Mouse (Mus musculus) erythroblast, embryonic 14.5 days (primary cell): ENCODE data around the gene Lypd8.

ENCODE experiments used
- GATA1 ChIP-seq: IDR thresholded peaks from 2 replicates; pipeline ENCODE4 v1.6.1; 2012; ENCODE audit warnings: low read length, inconsistent platforms, mixed read lengths
- TAL1 ChIP-seq: IDR thresholded peaks from 3 replicates; pipeline ENCODE4 v1.6.1; 2012; ENCODE audit warnings: low read length, inconsistent platforms, mixed read lengths

DNA sequence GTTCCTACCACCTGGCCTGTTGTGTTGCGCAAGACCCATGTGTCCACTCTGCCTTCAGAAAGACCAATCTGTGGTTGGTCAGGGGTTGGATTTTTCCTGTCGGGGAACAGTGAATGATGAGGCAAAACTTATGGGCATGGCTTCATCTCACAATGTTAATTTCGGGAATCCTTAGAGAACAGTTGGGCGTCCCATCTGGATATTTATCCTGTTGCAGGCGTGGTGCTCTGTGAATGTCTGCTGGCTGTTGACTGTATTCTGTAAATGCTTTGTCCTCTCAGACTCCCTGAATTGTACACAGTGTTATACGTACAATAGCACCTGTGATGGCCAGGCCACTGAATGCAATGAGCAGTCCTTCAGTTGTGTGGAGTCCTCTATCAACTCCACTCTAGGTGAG is 3.6 kb downstream of the Lypd8 start:
- TF ChIP-seq GATA1 (no peak), TAL1 (no peak)
